Mouse (Mus musculus) lung, postnatal 10 days (tissue): ENCODE data around the gene Ppl.

Source experiments
- DNase-seq: peaks from one replicate; pipeline ENCODE4 v3.0.0; 2021

Gene Ppl

GRCm38 (mm10) chr16:5123476-5123875 is 8.7 kb downstream of the Ppl start:
- no peak for DNase-seq

DNA sequence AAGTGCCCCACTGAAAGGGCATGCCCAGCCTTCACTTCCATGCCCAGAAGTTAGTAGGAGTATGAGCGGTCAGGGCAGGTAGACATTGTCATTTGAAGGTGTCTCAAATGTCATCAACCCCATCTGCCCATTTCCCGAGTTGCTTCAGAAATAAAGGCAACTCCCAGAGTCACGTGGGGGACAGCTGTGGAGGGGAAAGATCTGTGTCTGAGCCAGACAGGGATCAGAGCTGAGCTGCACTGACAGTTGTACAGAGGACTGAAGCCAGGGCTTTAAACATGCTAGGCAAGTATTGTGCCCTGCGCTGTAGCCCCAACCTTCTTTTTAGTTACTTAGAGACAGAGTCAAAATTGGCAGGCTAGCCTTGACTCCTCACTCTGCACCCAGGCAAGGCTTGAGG is 12.4 kb downstream of the Ppl start:
- DNase-seq = no peak

- peak; percentile 29 for DNase-seq
Observed at GRCm38 (mm10) chr16:5119385-5119784, 12.8 kb downstream of the Ppl start.

GRCm38 (mm10) chr16:5113582-5113981 is 18.6 kb downstream of the Ppl start:
- no peak for DNase-seq

DNA sequence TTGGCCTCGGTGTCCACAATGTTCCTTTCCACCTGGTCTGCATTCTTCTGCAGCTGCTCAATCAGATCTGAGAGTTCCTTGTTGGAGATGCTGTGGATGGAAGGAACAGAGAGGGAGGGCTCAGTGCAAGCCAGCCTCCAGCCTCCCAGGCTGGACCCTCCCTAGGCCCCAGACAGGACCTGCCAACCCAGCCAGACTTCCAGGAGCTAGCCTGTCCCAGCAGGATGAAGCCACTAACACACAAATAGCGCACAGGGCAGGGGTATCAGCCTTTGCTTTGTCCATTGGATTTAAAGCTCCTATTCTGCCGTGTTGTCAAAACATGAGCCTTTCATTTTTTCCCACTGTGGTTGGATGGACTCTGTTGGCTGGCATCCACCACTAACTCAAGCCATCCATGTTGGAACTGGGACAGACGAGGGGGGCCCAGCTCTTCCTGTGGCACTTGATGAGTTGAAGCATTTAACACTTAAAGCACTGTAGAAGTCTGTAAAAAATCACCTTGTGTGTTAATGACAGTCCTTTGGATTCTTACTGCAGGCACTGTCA is 19.1 kb downstream of the Ppl start:
- DNase-seq = peak; percentile 36

GRCm38 (mm10) chr16:5111021-5111420 is 21.2 kb downstream of the Ppl start:
- DNase-seq = no peak

GRCm38 (mm10) chr16:5109877-5110276 is 22.3 kb downstream of the Ppl start:
- no peak for DNase-seq

GRCm38 (mm10) chr16:5101000-5101399 is 31.2 kb downstream of the Ppl start:
- DNase-seq = no peak

- no peak for DNase-seq
Observed at GRCm38 (mm10) chr16:5096504-5096903, 35.7 kb downstream of the Ppl start.

- DNase-seq = no peak
Observed at GRCm38 (mm10) chr16:5093285-5093684, 38.9 kb downstream of the Ppl start.

- DNase-seq = no peak
Observed at GRCm38 (mm10) chr16:5089021-5089420, 43.2 kb downstream of the Ppl start.

DNA sequence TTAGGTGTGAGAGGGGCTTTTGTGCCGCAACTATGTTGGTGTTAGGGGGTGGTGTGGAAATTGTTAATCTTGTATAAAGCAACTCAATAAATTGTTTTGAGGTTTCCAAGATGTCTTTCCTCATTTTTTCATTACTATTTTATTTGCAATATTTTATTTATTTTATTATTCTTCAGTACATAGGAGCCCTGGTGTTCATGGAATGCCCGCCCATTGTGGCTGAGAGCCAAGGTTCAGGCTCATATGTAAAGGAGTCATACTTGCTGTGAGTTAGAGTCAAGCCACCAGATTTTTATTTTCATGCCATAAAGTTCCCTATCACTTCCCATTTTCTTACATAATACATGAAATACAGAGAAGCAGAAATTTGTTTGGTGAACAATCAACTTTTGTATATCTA is 46.0 kb downstream of the Ppl start:
- no peak for DNase-seq

DNA sequence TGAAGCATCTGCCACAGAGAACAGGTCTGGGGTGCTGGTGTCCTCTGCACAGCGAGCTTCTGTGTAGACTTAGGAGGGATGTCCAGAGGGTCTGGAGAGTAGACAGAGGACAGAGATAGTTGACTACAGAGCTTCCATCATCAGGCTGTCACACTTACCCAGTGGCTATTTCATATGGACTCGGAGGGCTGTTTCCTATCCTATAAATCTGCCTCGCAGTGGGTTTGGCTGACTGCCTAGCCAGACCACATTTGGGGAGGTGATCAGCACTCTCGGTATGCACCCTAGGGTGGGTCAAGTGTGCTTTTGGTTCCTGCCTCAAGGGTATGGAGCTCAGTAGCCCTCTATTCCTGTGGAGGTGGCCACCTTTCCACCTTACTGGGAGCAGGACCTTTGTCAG is 47.0 kb downstream of the Ppl start:
- no peak for DNase-seq

- no peak for DNase-seq
Observed at GRCm38 (mm10) chr16:5074341-5074740, 57.9 kb downstream of the Ppl start.

GRCm38 (mm10) chr16:5071974-5072373 is 60.2 kb downstream of the Ppl start:
- no peak for DNase-seq

- DNase-seq = peak; percentile 28
Observed at GRCm38 (mm10) chr16:5070321-5070720, 61.9 kb downstream of the Ppl start.

GRCm38 (mm10) chr16:5063472-5063871 is 68.7 kb downstream of the Ppl start:
- DNase-seq = no peak

- DNase-seq = peak; percentile 22
Observed at GRCm38 (mm10) chr16:5058114-5058513, 74.1 kb downstream of the Ppl start.

DNA sequence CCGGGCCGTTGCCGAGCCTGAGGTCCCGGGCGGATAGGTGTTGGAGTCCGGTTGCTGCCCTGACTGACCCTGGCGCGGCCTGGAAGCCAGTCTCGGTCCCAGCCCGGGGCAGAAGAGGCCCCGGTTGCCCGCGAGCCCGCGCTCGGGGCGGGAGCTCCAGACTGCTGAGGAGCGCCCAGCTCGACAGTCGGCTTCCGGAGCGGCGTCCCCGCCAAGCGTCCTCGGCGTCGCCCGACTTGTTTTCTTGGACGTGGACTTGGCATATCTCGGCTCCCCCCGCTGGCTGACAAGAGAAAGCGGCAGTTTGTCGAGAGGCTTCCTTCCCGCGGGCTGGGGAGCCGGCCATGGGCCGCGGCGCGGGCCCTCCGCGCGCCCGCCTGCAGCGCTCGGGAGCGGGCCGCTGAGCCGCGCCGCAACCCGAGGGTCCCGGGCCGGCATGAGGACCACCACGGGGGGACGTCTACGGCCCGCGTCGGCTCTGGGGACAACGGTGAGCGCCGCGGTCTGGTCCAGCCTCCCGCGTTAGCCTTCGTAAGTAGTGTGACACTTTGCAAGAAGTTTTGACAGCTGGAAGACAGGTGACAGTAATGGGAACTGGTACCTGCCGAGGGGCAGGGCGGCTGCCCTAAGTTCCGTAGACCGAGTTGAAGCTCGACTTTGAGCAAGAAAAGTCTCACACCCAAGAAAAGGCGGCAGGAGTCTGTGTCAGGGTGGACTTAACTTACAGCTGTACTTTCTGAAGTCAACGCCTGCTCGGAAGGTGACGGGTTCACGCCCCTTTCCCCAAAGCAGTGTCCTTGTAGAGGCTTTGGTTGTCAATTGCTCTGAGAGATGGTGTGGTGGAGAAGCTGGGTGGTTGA is 81.7 kb downstream of the Ppl start:
- DNase-seq = peak; percentile 90

- peak; percentile 100 for DNase-seq
Observed at GRCm38 (mm10) chr16:5049774-5050234, 82.4 kb downstream of the Ppl start, which contains the start of the genes Glyr1 and Ubn1. Glyr1 (minus strand) TSS chr16:5049863. Ubn1 (plus strand) TSS chr16:5050057.

DNA sequence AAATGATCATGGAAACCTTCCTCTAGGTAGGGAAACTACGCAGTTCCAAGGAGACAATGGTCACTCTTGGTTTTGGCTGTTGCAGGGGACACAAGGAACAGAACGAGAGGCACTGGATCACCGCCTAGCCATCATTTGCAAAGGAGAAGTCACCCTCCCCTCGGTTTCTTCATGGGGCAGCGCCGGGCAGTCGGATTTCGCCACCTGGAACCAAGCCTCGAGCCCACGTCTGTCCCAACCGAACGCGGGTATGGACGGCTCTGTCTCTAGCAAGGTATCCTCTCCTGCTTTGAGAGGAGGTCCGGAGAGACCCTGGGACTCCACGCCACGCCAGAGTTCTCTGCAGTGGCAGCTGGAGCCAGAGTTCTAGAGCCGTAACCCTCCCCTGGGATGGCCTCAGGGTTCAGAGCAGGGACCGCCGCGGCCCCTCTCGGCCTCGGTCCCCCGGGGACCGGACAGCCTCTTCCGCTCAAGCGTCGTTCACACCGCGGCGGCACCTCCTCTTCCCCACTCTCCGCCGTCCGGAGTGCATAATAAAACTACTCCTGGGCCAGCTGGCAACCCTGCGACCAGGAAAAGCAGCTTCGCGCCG is 82.9 kb downstream of the Ppl start:
- DNase-seq = no peak

DNA sequence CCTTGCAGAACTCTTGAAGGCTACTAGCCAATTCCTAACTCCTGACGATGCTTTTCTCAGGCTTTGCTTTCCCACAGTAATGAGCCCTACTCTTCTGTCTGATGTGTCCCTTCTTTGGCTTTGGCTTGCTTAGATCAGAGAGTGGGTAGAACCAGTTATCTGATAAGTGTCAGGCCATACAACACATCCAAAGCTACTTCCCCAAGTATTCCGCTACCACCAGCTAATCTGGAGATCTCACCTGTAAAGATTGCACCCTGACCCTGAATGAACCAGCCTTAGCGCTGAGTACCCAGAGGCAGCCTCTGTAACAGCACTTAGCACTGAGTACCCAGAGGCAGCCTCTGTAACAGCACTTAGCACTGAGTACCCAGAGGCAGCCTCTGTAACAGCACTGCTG is 86.9 kb downstream of the Ppl start:
- no peak for DNase-seq

DNA sequence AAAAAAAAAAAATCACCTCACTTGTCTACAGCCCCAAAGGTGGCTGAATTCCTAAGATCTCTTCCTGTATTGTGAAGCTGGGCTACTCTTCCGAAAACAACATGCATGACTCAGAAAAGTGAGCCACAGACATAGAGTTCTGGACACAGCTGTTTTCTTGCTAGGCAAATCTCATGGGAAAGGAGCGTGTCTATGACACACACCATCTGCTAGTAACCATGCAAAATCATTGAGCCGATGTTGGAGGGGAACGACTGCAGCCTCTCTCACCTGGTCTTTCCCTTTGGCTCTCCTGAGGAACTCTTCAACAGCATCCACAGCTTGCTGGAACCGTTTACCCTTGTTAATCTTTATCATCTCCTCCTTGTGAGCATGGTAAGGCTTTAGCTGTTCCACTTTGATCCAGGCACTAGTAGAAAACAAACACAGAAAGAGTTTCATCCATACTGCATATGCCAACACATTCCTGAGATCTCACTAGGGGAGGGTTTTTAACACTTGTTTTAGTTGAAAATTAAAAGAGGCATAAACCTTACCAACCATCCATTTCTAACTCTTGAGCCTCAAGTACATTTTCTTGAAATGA is 95.5 kb downstream of the Ppl start:
- peak; percentile 38 for DNase-seq
